Mouse (Mus musculus) forebrain, embryonic 10.5 days (tissue): ENCODE results near the gene Col4a2. TPM values are rescaled to one million over a fixed set of nuclear protein-coding genes. Genes with fewer than 3 reads are reported as not detected.

ENCODE experiments used
- DNase-seq: peaks from one replicate; pipeline ENCODE4 v3.0.0-alpha.2; 2017; ENCODE audit warnings: low spot score; ENCODE audit errors: extremely low spot score
- H3K27ac ChIP-seq: fragments of 300-500 bp; sonication (generic); 2 replicates; pipeline ENCODE4 v1.5.1; 2016; ENCODE audit warnings: mild to moderate bottlenecking
- H3K27me3 ChIP-seq: fragments of 300-500 bp; sonication (generic); 2 replicates; pipeline ENCODE4 v1.6.1; 2016; ENCODE audit warnings: mild to moderate bottlenecking; ENCODE audit not compliant: poor library complexity, severe bottlenecking
- H3K36me3 ChIP-seq: fragments of 300-500 bp; sonication (generic); replicated peaks from 2 replicates; pipeline ENCODE4 v1.6.1; 2016; ENCODE audit warnings: mild to moderate bottlenecking, moderate library complexity
- H3K4me1 ChIP-seq: fragments of 300-500 bp; sonication (generic); 2 replicates; pipeline ENCODE4 v1.6.1; 2016
- H3K4me3 ChIP-seq: fragments of 300-500 bp; sonication (generic); 2 replicates; pipeline ENCODE4 v1.5.1; 2016; ENCODE audit warnings: mild to moderate bottlenecking, moderate library complexity
- H3K9me3 ChIP-seq: fragments of 300-500 bp; sonication (generic); 2 replicates; pipeline ENCODE4 v1.6.1; 2016; ENCODE audit warnings: mild to moderate bottlenecking, moderate library complexity
- WGBS: fragments of 180-500 bp; shearing (Covaris S2); methylation state at CpG from one replicate; pipeline ENCODE4 v1.1.7; 2016; 5-methylcytosine and 5-hydroxymethylcytosine counted together
- polyA plus RNA-seq: library from polyadenylated mRNA; unstranded; fragments of >200 nt; fragmentation: Nextera tagmentation; extraction: Ambion mirVana; gene quantifications from 2 replicates; pipeline ENCODE4 v1.2.1, GENCODE M21; 2016

Col4a2 gene
- polyA plus RNA-seq, 1 experiment from 2014 or later: 47.1 TPM

DNA sequence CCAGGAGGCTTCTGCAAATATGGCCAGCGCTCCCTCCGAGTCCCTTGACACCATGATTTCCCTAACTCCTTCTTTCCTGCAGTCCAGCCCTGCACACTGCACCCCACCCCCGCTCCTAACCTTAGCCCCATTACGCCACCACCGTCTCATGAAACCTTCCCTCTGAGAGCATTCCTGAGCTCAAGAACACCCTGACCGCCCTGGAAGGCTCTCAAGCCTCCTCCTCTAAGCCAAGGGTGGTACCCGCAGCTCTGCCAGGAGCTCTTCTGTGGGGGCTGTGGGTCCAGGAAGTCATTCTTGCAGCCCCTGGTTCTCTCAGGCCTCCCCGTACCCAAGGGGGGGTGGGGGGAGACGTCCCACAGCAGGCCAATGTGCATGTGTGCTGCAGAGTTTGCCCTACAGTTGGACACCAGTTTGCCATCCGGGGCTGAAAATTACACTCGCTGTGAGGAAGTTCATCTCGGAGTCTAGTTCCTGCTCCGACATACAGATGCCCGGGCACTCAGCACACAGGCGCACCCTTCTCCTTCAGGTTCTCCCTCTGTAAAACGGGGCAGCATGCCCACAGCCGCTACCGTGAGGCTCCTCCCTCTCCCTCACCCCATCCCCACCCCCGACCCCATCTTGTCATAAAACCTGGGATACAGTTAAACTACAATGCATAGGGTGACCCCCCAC is 57.1 kb downstream of the Col4a2 start:
- no peak for DNase-seq
- H3K27ac ChIP-seq: peak overlapping the region; percentile 72
- no peaks in the 10 kb centered on the region for H3K27me3 ChIP-seq
- H3K36me3 ChIP-seq: peaks cover 10% of the 10 kb centered on the region
- H3K4me3 ChIP-seq: no peak overlapping the region
- H3K9me3 ChIP-seq: no peaks in the 10 kb centered on the region
- peaks cover 32% of the 10 kb centered on the region for H3K4me1 ChIP-seq
- WGBS: 87% methylated on average over 19 of the region's 19 CpGs

DNA sequence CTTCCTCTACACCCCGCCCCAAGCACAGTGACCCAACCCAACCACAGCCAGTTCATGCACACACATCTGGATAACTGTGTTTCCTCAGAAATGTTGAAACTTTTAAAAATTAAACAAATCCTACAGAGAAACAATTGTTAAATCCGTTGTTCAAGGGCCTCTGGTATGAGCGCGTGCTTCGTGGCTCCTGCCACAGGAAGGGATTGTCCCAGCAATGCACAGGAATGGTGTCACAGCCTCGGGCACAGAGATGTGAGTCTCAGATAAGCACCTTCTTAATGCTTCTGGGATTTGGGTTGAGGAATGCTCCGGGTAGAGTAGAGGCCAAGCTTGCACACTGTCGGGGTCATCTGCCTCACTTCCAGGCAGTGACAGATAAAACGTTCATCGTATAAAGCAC is 58.7 kb downstream of the Col4a2 start:
- H3K27me3 ChIP-seq: no peaks in the 10 kb centered on the region
- DNase-seq: no peak
- 90% methylated on average over 10 of the region's 10 CpGs for WGBS

DNA sequence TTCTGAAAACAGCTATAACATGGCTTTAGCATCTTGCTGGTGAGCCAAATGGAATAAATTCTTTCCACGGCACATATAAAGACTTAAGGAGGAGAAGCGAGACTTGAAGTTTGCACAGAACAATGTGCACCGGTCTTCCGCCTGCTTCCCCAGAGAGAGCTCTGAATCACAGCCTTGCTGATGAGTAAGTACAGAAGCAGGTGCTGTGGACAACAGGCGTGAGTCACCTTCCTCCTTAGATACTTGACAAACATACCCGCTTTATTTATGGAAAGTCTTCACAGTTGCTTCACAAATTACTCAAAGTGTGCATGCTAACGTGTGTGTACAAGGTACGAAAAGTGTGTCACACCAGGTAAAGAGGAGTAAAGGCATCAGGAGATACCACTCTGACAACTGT is 59.5 kb downstream of the Col4a2 start:
- Histone ChIP-seq H3K27me3 (no peaks in the 10 kb centered on the region), H3K4me1 (peaks cover 35% of the 10 kb centered on the region), H3K9me3 (no peaks in the 10 kb centered on the region), H3K36me3 (peaks cover 10% of the 10 kb centered on the region), H3K4me3 (no peak overlapping the region), H3K27ac (no peak overlapping the region)
- DNase-seq: no peak
- WGBS: 93% methylated on average over 8 of the region's 8 CpGs

More for the DNA sequence above, 58.7 kb downstream of the Col4a2 start:
- H3K4me3 ChIP-seq: no peak overlapping the region
- H3K36me3 ChIP-seq: peaks cover 10% of the 10 kb centered on the region
- peaks cover 34% of the 10 kb centered on the region for H3K4me1 ChIP-seq
- H3K27ac ChIP-seq: no peak overlapping the region
- no peaks in the 10 kb centered on the region for H3K9me3 ChIP-seq

DNA sequence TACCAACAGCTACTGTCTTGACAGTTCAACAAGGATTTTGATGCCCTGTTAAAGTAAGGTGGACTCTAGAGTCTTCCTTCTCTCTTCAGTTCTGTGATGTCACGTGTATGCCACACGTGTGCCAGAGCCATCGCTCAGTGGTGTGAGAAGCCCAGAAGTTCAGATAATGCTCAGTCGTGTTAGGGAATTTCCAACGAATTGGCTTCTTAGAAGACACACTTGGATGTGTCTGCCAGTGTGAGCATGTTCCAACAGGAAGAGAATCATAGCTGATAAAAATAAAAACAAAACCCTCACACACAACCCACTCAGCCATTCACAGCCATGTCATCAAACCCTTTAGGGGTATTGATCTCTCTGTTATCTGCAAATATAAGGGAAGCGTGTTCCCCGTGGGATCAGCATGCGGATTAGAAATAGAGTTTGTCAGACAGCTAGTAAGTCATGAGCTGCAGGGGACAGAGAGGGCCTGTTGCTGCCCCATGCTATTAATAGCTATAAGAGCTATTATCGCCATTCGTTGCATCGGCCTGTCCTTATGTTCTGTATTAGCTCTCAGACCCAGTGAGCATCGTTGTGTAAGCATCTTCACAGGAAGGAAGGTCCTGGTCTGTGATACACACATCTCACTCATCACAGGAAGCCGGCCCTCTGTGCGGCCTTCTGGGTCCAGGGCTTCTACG is 61.2 kb downstream of the Col4a2 start:
- no peaks in the 10 kb centered on the region for H3K9me3 ChIP-seq
- H3K4me3 ChIP-seq: no peak overlapping the region
- H3K4me1 ChIP-seq: peaks cover 38% of the 10 kb centered on the region
- H3K27me3 ChIP-seq: no peaks in the 10 kb centered on the region
- H3K36me3 ChIP-seq: peaks cover 8% of the 10 kb centered on the region
- no peak for DNase-seq
- WGBS: 93% methylated on average over 15 of the region's 15 CpGs
- 0 out of 2 replicates have a peak overlapping the region, but pooled peaks have one; percentile 15 for H3K27ac ChIP-seq

DNA sequence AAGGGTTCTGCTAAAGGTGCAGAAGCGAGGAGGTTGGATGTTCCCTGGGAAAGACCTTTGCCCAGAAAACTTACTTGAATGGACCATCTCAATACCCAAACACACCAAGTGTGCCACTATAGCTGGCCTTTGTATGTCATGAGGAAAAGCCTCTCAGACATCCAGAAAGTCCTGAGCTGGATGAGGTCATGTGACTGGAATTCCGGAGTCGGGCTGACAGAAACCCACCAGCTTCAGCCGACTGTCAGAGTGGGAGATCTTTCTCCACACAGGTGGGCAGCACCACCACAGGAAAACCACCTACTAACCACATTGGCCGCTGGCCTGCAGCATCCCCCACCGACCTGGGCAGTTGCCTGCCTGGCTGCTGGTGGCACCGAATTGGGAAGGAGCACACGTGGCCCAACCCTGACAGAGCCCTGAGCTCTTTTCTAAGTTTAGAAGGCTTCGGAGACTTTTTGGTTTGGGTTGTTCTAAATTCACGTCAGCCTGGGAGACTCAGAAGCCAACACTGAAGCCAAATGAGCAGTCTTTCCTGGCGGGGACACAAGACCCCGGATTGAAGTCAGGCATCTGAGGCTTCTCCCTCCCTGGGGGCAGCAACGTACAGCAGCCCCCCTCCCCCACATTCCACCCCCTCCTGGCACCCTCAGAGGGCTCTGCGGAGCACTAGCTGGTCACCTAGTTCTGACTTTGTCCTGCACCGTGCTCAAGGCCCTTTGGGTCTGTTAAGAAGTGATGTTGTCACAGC is 61.9 kb downstream of the Col4a2 start:
- H3K9me3 ChIP-seq: no peaks in the 10 kb centered on the region
- peaks cover 7% of the 10 kb centered on the region for H3K36me3 ChIP-seq
- H3K4me3 ChIP-seq: no peak overlapping the region
- no peak for DNase-seq
- no peaks in the 10 kb centered on the region for H3K27me3 ChIP-seq
- H3K27ac ChIP-seq: peak overlapping the region; percentile 15; the same call in 1 of the 2 replicates
- 87% methylated on average over 15 of the region's 15 CpGs for WGBS
- peaks cover 33% of the 10 kb centered on the region for H3K4me1 ChIP-seq

DNA sequence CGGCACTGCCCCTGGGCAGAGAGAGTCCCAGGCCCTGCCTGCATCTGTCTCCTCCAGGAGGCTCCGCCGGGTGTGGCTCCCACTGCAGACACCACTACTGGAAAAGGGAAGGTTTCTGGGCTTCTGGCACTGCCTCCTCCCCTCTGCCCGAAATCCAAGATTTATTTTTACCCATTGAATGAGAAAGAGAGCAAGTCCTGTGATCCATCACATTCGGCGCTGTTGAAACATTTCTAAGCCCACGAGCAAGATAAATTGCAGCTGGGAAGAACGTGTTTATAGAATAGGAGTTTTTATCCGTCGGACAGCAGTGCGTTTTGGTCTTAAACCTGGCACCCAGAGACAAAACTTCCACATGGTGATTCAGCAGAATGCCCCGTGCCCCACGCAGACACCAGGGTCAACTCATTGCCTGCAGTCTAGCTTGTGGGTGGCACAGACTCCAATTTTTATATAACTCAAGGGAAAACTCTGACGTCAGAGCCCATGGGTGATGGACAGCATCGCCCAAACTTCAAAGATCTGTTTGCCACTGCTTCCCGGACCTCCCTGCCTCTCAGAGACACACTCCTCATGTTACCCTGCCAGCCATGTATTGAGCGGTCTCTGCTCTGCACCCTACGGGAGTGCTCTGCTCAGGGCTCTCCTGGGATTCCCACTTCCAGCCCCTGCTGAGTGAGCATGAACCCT is 63.3 kb downstream of the Col4a2 start:
- Histone ChIP-seq H3K27me3 (no peaks in the 10 kb centered on the region), H3K4me3 (no peak overlapping the region), H3K36me3 (0 out of 2 replicates have a peak, but pooled peaks cover 3% of the 10 kb centered on the region), H3K27ac (0 out of 2 replicates have a peak overlapping the region, but pooled peaks have one; percentile 20), H3K9me3 (no peaks in the 10 kb centered on the region), H3K4me1 (peaks cover 29% of the 10 kb centered on the region)
- DNase-seq: no peak
- 86% methylated on average over 18 of the region's 18 CpGs for WGBS

DNA sequence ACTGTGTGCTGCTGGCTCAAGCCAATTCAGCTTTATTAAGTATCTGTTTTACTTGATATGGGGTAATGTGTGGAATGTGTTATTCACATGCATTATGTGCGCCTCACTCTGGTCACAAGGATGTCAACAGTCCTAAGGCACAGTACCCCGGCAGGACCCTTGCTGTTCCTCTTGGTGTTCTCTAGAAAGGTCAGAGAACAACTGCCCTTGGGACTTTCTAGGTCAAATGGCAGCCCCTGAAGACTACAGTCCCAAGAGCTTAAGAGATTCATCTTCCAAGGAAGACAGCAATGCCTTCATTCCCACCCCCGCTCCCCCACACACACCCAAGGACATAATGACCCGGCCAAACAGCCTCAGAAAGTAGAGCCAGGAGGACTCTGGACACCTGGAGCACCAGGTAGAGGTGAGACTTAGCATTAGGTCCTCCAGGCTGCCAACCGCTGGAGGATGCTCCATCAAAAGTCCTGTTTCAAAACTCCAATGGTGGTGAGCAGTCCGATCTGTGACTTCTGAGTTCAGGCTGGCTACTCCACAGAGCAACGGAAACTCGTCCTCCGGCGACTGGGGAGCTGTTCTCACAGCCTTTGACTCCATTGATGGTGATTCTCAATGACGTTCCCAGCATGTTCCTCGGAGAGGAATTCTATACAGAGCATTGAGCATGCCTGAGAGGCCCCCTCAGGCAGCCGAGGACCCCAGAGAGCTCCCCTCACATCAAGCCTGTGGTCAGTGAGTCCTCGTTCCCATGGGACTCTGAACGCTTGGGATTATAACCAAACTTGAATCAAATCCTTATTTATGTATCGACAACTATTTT is 65.0 kb downstream of the Col4a2 start:
- Histone ChIP-seq H3K4me1 (peaks cover 46% of the 10 kb centered on the region), H3K36me3 (0 out of 2 replicates have a peak, but pooled peaks cover 3% of the 10 kb centered on the region), H3K27me3 (no peaks in the 10 kb centered on the region), H3K4me3 (no peak overlapping the region), H3K9me3 (no peaks in the 10 kb centered on the region), H3K27ac (no peak overlapping the region)
- no peak for DNase-seq
- 78% methylated on average over 16 of the region's 16 CpGs for WGBS

DNA sequence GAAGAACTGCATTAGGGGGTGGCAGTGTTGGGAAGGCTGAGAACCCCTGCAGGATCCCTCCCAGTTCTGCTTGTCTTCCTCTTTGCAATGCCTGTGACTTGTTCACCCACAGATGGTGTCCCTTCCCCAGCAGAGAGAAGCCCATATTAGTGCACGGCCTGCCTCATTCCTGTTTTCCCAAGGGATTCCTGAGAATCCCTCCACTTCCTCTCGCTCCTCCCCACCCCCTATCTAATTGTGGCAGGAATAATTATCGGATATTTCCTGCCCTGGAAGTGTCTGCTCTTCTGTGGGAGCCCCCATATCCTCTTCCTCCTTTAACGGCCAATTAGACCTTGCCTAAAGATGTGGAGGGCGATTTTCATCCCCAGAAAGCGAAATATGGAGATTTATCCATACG is 67.0 kb downstream of the Col4a2 start:
- WGBS: 85% methylated on average over 7 of the region's 7 CpGs
- Histone ChIP-seq H3K36me3 (0 out of 2 replicates have a peak, but pooled peaks cover 3% of the 10 kb centered on the region), H3K4me1 (peaks cover 64% of the 10 kb centered on the region), H3K9me3 (no peaks in the 10 kb centered on the region), H3K4me3 (no peak overlapping the region), H3K27me3 (no peaks in the 10 kb centered on the region), H3K27ac (no peak overlapping the region; the same call in 1 of the 2 replicates)
- DNase-seq: no peak

DNA sequence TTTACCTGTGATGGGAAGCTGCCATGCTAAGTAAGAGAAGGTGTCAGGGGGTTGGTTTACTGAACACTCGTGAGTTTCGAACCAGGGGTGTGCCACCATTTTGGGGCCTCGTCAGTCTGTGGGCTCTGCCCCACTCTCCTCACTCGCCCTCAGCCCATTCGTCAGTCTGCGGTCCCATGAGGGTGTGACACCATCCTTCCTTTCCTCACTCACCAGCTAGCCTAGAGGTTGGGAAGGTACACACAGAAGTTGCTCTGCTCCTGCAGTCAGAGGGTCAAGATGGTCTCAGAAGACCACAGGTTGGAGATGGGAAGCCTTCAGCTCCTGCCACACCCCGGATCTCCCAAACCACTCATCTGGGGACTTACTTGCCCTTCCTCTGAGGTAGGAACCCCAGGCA is 68.9 kb downstream of the Col4a2 start:
- H3K4me1 ChIP-seq: peaks cover 72% of the 10 kb centered on the region
- no peak for DNase-seq
- no peaks in the 10 kb centered on the region for H3K9me3 ChIP-seq
- 91% methylated on average over 7 of the region's 7 CpGs for WGBS
- 0 out of 2 replicates have a peak, but pooled peaks cover 3% of the 10 kb centered on the region for H3K36me3 ChIP-seq
- H3K4me3 ChIP-seq: no peak overlapping the region
- H3K27ac ChIP-seq: peak overlapping the region; percentile 62
- no peaks in the 10 kb centered on the region for H3K27me3 ChIP-seq

DNA sequence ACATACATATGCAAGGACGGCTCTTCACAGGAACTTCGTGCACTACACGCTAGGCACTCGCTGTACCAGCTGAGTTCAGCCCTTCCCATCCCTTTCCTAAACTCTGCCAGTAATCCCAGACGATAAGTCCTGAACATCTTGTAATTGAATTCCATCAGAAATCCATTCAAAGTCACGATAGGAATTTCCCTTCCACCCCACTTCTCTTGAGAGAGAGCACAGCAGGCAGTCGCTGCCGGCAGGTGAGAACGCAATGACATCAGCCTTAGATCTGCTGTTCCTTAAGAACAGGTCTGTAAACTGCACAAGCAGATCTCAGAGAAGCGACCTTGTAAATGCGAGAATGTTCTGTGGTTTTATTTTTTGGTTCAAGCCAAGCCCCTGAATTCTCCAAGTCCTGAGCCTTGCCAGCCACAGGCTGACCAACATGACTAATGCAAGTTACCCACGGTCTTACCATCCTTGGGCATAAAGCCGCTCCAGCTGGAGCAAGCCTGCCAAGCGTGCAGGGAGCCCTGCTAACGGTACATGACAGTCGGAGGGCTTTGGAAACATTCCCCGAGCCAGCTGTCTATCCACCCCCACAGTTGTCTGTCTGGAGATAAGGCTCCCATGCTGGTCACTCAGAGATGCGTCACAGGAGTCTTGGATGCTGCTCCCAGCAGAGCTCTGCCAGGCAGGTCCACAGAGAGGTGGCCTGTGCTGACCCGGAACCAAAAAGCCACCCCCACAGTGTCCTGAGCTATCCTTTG is 69.6 kb downstream of the Col4a2 start:
- WGBS: 44% methylated on average over 19 of the region's 19 CpGs
- Histone ChIP-seq H3K9me3 (no peaks in the 10 kb centered on the region), H3K4me3 (no peak overlapping the region), H3K36me3 (0 out of 2 replicates have a peak, but pooled peaks cover 3% of the 10 kb centered on the region), H3K4me1 (peaks cover 68% of the 10 kb centered on the region), H3K27ac (peak overlapping the region; percentile 68), H3K27me3 (no peaks in the 10 kb centered on the region)
- DNase-seq: no peak

DNA sequence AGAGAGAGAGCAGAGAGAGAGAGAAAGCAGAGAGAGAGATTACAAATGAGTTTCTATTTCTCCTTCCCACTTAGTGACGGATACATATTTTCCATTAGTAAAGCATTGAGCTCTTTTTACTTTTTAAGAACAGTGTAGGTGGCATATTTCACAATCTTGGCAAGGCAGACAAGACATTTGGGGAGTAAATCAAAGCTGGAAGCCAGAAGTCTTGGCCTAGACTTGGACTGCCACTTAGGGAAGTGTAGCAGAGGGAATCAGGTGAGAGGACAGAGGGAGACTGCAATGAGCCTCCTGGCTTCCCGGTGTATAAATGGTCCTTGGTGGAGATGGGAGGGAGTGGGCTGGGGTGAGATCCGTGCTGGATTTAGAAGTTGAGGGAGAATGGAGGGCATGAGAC is 70.3 kb downstream of the Col4a2 start:
- no peaks in the 10 kb centered on the region for H3K9me3 ChIP-seq
- WGBS: 64% methylated on average over 3 of the region's 3 CpGs

More for the DNA sequence above, 70.3 kb downstream of the Col4a2 start:
- no peak overlapping the region for H3K27ac ChIP-seq
- no peak for DNase-seq
- H3K36me3 ChIP-seq: 0 out of 2 replicates have a peak, but pooled peaks cover under 1% of the 10 kb centered on the region
- H3K4me3 ChIP-seq: no peak overlapping the region
- H3K4me1 ChIP-seq: peaks cover 61% of the 10 kb centered on the region
- no peaks in the 10 kb centered on the region for H3K27me3 ChIP-seq
